Mouse (Mus musculus) liver, embryonic 11.5 days (tissue): ENCODE data around the gene Lsm2. TPM values are rescaled to one million over a fixed set of nuclear protein-coding genes. Genes with fewer than 3 reads are reported as not detected.
"Not testable (repeated sequence)": the region's sequence is repeated elsewhere in the genome, so short reads cannot be mapped to it uniquely, and the experiment has no call there.

Experiments used
- ATAC-seq: fragments of 200-750 bp; cut with Nextera tagmentation; replicated peaks from 2 replicates; pipeline ENCODE4 v1.8.0; 2017; ENCODE audit warnings: moderate number of reproducible peaks, mild to moderate bottlenecking, moderate TSS enrichment, moderate library complexity; ENCODE audit not compliant: low FRiP score
- DNase-seq: peaks from one replicate; pipeline ENCODE4 v3.0.0-alpha.2; 2017; ENCODE audit warnings: low spot score
- H3K27ac ChIP-seq: fragments of 300-500 bp; sonication (generic); 2 replicates; pipeline ENCODE4 v1.5.1; 2014; ENCODE audit warnings: mild to moderate bottlenecking, low read depth, low read length, control low read depth
- H3K27me3 ChIP-seq: fragments of 300-500 bp; sonication (generic); replicated peaks from 2 replicates; pipeline ENCODE4 v1.6.1; 2014; ENCODE audit warnings: low read length, mixed read lengths; ENCODE audit not compliant: control insufficient read depth, insufficient read depth
- H3K36me3 ChIP-seq: fragments of 300-500 bp; sonication (generic); 2 replicates; pipeline ENCODE4 v1.6.1; 2014; ENCODE audit warnings: mild to moderate bottlenecking, low read length, moderate library complexity, mixed read lengths; ENCODE audit not compliant: control insufficient read depth, insufficient read depth
- H3K4me1 ChIP-seq: fragments of 300-500 bp; sonication (generic); replicated peaks from 2 replicates; pipeline ENCODE4 v1.6.1; 2014; ENCODE audit warnings: low read length, mixed read lengths; ENCODE audit not compliant: control insufficient read depth, insufficient read depth
- H3K4me2 ChIP-seq: fragments of 300-500 bp; sonication (generic); 2 replicates; pipeline ENCODE4 v1.6.1; 2014; ENCODE audit warnings: mild to moderate bottlenecking, control low read depth, moderate library complexity
- H3K4me3 ChIP-seq: fragments of 300-500 bp; sonication (generic); 2 replicates; pipeline ENCODE4 v1.5.1; 2014; ENCODE audit warnings: low read depth, low read length, control low read depth
- H3K9ac ChIP-seq: fragments of 300-500 bp; sonication (generic); 2 replicates; pipeline ENCODE4 v1.6.1; 2014; ENCODE audit warnings: low read depth, low read length, control low read depth
- H3K9me3 ChIP-seq: fragments of 300-500 bp; sonication (generic); 2 replicates; pipeline ENCODE4 v1.6.1; 2016; ENCODE audit warnings: low read length, inconsistent platforms, mixed read lengths; ENCODE audit not compliant: control insufficient read depth
- WGBS: fragments of 180-500 bp; shearing (Covaris S2); extraction: QIAGEN DNeasy Blood & Tissue Kit; methylation state at CpG from one replicate; pipeline ENCODE4 v1.1.7; 2014; 5-methylcytosine and 5-hydroxymethylcytosine counted together
- polyA plus RNA-seq: library from polyadenylated mRNA; unstranded; fragments of >200 nt; fragmentation: Nextera tagmentation; extraction: Ambion mirVana; gene quantifications from 2 replicates; pipeline ENCODE4 v1.2.1, GENCODE M21; 2014

Lsm2 gene
- polyA plus RNA-seq, 1 experiment from 2014 or later = 315 TPM

DNA sequence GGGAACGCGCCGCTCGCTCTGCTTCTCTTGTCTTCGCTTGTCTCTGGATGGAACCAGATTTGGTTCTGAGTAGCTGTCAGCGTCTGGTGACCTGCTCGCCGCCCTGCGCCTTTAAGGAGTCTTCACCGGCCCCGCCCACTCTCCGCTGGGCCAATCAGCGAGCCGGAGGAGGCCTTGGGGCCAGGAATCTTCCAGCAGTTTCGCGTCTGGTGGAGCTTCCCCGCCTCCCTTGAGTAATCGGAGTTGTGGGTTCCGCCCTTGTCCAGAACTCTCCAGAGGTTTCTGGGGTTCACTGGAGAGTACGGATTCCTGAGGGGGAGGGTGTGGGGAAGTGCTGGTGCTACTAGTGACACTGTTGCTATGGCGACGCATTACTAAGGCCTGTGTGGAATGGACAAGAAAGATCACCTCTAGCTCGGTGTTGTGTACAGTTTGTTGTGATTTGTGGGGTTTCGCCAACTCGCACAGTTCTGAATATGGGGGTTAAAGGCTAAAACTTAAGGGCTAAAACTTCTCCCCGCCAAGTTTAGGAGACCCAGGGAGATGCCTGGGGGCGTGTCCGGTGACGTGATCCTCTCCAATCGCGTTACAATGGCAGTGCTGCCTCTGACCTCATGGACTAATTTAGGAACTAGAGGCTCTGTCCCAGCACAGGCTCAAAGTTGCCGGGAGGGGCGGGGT, 9.5 kb upstream of the Lsm2 start, which contains the start of the genes Hspa1a and Hspa1l:
TSS of gene Hspa1a (minus strand) at position 88 of the 681 bp plus-strand sequence.
TSS of gene Hspa1l (plus strand) at position 635 of the 681 bp plus-strand sequence.
- 2% methylated on average over 25 of the region's 33 CpGs for WGBS
- peak; percentile 94 for ATAC-seq
- Histone ChIP-seq H3K9ac (peak within 1 kb of the TSS; percentile 34; the same call in 1 of the 2 replicates), H3K4me2 (peak within 1 kb of the TSS; percentile 87), H3K27me3 (peaks cover 40% of the 10 kb centered on the region), H3K4me3 (peak within 1 kb of the TSS; percentile 44)
- not testable (repeated sequence) for H3K4me1 ChIP-seq, H3K9me3 ChIP-seq, H3K36me3 ChIP-seq, H3K27ac ChIP-seq
- DNase-seq = peak; percentile 71

- WGBS = 73% methylated on average over 3 of the region's 3 CpGs
Observed at GRCm38 (mm10) chr17:34975581-34976492, 5.8 kb upstream of the Lsm2 start.

GRCm38 (mm10) chr17:34977000-34977399, 4.7 kb upstream of the Lsm2 start:
- no peak for ATAC-seq
- Histone ChIP-seq H3K9ac (no peak overlapping the region), H3K27ac (no peak overlapping the region), H3K36me3 (no peaks in the 10 kb centered on the region), H3K27me3 (peaks cover 16% of the 10 kb centered on the region), H3K4me1 (peaks cover 12% of the 10 kb centered on the region), H3K9me3 (no peaks in the 10 kb centered on the region), H3K4me2 (no peak overlapping the region), H3K4me3 (no peak overlapping the region)
- no peak for DNase-seq
- WGBS = 91% methylated on average over 20 of the region's 20 CpGs

More at GRCm38 (mm10) chr17:34975581-34976492, 5.8 kb upstream of the Lsm2 start:
- no peaks in the 10 kb centered on the region for H3K9me3 ChIP-seq
- DNase-seq = no peak
- H3K9ac ChIP-seq = no peak overlapping the region
- no peak overlapping the region for H3K4me2 ChIP-seq
- ATAC-seq = no peak
- H3K27me3 ChIP-seq = peaks cover 16% of the 10 kb centered on the region
- no peaks in the 10 kb centered on the region for H3K36me3 ChIP-seq
- no peak overlapping the region for H3K27ac ChIP-seq
- H3K4me3 ChIP-seq = no peak overlapping the region
- peaks cover 10% of the 10 kb centered on the region for H3K4me1 ChIP-seq

GRCm38 (mm10) chr17:34978239-34978638, 3.4 kb upstream of the Lsm2 start:
- H3K27ac ChIP-seq = no peak overlapping the region
- peaks cover 10% of the 10 kb centered on the region for H3K4me1 ChIP-seq
- ATAC-seq (no peak), DNase-seq (no peak)
- H3K9ac ChIP-seq = no peak overlapping the region
- H3K27me3 ChIP-seq = peaks cover 8% of the 10 kb centered on the region
- H3K36me3 ChIP-seq = no peaks in the 10 kb centered on the region
- no peaks in the 10 kb centered on the region for H3K9me3 ChIP-seq
- no peak overlapping the region for H3K4me2 ChIP-seq
- no peak overlapping the region for H3K4me3 ChIP-seq
- WGBS = 88% methylated on average over 27 of the region's 27 CpGs

DNA sequence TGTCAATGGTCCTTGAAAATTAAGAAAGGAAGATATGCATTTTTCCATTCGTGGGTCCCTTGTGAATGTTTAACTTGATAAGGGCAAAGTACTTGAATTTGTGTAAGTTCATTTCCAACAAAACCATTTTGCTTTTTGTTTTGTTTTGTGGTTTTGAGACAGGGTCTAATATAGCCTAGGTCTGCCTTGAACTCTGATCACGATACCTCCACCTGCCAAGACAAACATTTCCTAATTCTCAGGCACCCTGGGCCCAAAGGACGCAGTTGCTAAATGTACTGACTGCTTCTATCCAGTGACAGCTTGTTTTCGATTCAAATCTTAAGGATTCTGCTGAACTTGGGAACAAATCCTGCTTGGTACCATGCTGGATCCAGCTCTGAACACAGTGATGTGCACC, 2.0 kb upstream of the Lsm2 start:
- H3K4me1 ChIP-seq = peaks cover 10% of the 10 kb centered on the region
- DNase-seq (no peak), ATAC-seq (no peak)
- no peak overlapping the region for H3K4me3 ChIP-seq
- no peak overlapping the region for H3K27ac ChIP-seq
- H3K27me3 ChIP-seq = no peaks in the 10 kb centered on the region
- no peaks in the 10 kb centered on the region for H3K9me3 ChIP-seq
- no peak overlapping the region for H3K9ac ChIP-seq
- no peaks in the 10 kb centered on the region for H3K36me3 ChIP-seq
- 87% methylated on average over 4 of the region's 4 CpGs for WGBS
- H3K4me2 ChIP-seq = no peak overlapping the region

GRCm38 (mm10) chr17:34980655-34981054, 1.0 kb upstream of the Lsm2 start:
- Histone ChIP-seq H3K4me1 (peaks cover 10% of the 10 kb centered on the region), H3K27me3 (no peaks in the 10 kb centered on the region), H3K9me3 (no peaks in the 10 kb centered on the region), H3K27ac (peak overlapping the region; percentile 98), H3K4me2 (peak overlapping the region; percentile 91), H3K36me3 (peaks cover 8% of the 10 kb centered on the region), H3K4me3 (peak overlapping the region; percentile 94), H3K9ac (peak overlapping the region; percentile 96)
- ATAC-seq (no peak), DNase-seq (no peak)
- WGBS = 12% methylated on average over 2 of the region's 2 CpGs

DNA sequence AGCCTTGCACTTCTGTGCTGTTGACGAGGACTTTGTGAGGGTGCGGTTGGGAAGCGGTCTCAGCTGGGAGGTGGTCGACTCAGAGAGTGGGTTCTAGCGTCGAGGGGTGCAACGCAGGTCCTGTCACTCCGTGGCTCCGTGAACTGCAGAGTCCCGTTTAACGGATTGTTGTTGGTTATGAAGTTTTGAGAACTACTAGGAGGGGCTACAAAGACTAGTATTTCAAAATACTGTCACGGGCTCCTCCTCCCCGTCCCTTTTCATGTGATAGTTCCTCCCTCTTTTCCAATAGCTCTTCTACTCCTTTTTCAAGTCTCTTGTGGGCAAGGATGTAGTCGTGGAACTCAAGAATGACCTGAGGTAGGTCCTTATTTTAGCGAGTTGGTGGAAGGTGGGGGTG, 666 bp downstream of the Lsm2 start:
- 0% methylated on average over 15 of the region's 15 CpGs for WGBS
- H3K9ac ChIP-seq = peak overlapping the region; percentile 96
- H3K27ac ChIP-seq = peak overlapping the region; percentile 98
- ATAC-seq (no peak; the same call in none of the 2 replicates), DNase-seq (no peak)
- H3K27me3 ChIP-seq = no peaks in the 10 kb centered on the region
- H3K4me2 ChIP-seq = peak overlapping the region; percentile 91
- peak overlapping the region; percentile 94 for H3K4me3 ChIP-seq
- H3K36me3 ChIP-seq = peaks cover 14% of the 10 kb centered on the region
- H3K4me1 ChIP-seq = peaks cover 10% of the 10 kb centered on the region
- no peaks in the 10 kb centered on the region for H3K9me3 ChIP-seq

GRCm38 (mm10) chr17:34984218-34984617, 2.6 kb downstream of the Lsm2 start:
- H3K4me3 ChIP-seq = no peak overlapping the region

More at GRCm38 (mm10) chr17:34984218-34984617, 2.6 kb downstream of the Lsm2 start:
- DNase-seq (no peak), ATAC-seq (no peak)
- Histone ChIP-seq H3K9ac (no peak overlapping the region), H3K27me3 (no peaks in the 10 kb centered on the region), H3K36me3 (peaks cover 16% of the 10 kb centered on the region), H3K4me2 (no peak overlapping the region), H3K9me3 (no peaks in the 10 kb centered on the region), H3K4me1 (peaks cover 10% of the 10 kb centered on the region), H3K27ac (no peak overlapping the region)
- 68% methylated on average over 2 of the region's 2 CpGs for WGBS
